Mouse (Mus musculus): Measurements from ENCODE around the gene 4930539E08Rik.

The 4930539E08Rik gene

DNA sequence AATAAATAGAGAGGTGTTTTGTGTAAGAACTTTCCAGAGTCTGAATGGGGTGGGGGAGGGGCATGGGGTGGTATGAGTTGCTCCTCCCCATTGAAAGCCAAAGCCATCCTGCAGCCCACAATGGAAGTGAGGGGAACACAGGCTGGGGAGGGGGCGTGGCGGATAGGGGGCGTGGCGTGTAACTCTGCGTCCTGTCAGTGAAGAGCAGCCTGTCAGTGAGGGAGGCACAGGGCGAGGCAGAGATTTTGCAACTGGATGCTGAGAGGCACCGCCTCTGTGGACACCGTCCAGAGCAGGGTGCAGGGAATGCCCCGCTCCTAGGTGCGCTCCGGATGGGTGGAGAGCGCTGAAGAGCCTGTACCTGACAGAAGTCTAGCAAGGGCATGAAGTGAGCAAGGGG, 56.9 kb downstream of the 4930539E08Rik start, which contains the start of gene Pnpla1:
Gene Pnpla1 (plus strand): TSS at position 207 of the 400 bp plus-strand sequence.
- no peak for DNase-seq (ENCODE audit: low spot score)

DNA sequence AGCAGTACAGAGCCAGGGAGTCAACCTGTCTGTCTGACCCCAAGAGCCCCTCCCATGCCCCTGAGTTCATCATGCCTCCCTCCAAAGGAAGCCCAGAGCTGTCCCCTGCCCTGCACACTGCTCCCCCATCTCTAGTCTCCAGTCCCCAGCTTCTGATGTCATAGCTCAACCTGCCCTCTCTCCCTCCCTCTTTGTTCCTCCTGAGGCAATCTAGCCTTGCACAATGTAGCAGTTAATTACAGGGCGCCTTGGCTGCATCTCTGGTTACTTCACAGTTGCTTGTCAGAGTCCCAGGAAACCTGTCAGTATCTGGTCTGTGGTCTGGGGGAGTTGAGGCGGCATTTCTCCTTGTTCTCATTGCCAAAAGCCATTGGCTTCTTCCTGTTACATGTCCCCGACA, 59.1 kb downstream of the 4930539E08Rik start:
- peak; percentile 45 for DNase-seq (ENCODE audit: low spot score)

DNA sequence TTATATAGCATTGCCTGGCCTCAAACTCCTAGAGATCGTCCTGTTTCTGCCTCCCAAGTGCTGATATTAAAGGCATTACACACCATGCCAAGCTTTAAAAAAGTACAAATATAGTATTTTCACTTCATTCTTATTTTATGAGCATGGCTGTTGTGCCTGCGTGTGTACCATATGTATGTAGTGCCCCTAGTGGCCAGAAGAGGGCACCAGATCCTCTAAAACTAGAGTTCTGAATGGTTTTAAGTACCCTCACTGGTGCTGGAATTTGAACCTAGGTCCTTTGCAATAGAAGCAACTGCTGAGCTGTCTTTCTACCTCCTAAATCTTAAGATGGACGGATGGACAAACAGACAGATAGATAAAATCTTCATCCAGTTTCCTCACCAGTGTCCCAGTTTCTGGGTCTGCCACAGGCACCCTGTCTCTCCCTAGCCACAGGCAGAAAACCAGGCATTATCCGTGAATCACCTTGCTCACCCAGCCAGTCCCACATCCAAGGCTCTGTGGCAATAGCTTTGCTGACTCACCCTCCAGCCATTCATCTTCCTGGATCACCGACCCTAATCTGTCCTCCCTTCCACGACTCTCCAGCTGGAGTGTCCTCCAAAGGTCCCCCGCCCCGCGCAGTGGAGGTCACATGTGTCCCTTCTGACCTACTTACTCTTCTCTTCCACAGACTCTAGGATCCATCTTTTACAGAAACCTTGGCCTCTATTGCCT, 59.8 kb downstream of the 4930539E08Rik start:
- DNase-seq (ENCODE audit: low spot score): peak; percentile 57

DNA sequence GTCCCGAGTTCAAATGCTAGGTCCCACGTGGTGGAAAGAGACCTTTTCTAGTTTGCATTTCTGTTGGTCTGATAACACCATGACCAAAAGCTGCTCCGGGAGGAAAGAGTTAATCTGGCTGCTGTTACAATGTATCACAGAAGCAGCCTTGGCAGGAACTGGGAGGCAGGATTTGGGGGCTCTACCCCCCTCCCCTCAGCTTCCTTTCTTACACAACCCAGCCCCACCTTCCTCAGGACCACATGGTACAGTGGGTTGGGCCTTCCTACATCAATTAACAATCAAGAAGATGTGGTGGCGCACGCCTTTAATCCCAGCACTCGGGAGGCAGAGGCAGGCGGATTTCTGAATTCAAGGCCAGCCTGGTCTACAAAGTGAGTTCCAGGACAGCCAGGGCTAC, 60.7 kb downstream of the 4930539E08Rik start:
- DNase-seq (ENCODE audit: low spot score): no peak

DNA sequence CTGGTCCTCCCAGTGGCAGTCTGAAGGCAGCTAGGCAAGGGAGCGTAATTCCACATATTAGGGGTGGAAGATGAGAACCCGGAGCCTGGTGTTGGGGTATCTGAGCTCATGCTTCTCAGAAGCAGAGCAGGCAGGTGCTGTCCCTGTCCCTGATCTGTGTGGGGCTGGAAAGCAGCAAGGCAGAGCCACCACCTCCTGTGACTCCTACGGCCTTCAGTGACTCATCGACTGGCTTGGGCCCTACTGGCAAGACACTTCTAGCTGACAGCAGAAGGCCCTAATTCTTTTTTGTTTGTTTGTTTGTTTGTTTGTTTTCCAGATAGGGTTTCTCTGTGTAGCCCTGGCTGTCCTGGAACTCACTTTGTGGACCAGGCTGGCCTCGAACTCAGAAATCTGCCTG, 64.6 kb downstream of the 4930539E08Rik start:
- DNase-seq (ENCODE audit: low spot score): no peak

DNA sequence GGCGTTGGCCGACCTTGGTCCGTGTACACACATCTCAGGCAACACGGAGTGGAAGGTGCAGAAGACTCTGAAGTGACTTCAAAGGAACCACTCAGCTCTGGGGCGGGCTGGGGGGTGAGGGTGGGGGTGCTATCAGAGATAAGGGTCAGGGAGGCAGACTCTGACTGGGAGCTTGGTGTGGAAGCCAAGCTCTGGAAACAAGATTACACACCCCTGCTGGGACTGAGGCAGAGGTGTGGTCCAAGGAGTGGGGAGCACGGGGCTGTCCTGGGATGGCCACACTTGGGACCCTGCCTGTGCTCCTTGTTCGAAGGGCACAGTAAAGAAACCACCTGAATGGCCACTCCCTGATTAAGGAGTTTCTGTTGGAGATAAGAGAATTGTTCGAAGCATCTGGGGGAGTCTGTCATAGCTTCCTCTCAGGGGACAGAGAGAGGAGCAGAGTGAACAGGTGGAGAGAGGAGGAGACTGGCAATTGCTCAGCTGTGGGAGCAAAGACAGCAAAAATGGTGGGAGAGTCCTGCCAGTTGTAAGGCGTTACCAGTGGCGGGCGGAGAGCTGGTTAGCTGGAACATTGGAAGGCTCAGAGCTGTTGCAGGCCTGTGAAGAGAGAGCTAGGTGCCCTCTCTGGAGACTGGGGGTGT, 68.0 kb downstream of the 4930539E08Rik start:
- no peak for DNase-seq (ENCODE audit: low spot score)
